Mouse (Mus musculus) layer of hippocampus, adult 8-10 months (tissue): Measurements from ENCODE around the gene Ypel5. TPM values are rescaled to one million over a fixed set of nuclear protein-coding genes. Genes with fewer than 3 reads are reported as not detected.

Experiments used
- total RNA-seq, 4 experiments: library from RNA; stranded (reverse); gene quantifications; 2 replicates each; pipeline ENCODE4 v1.2.4; 2022

Gene Ypel5
- total RNA-seq, 4 experiments from 2014 or later: 84.4 to 103 (median 92.3) TPM

Other genes with a start within 250 kb of the Ypel5 start
- gene Alk, start 231.8 kb upstream of the Ypel5 start, total RNA-seq: 1 to 10 TPM; 7.2 to 8.0 (median 7.5) TPM
- gene Lbh, start 81.9 kb downstream of the Ypel5 start, total RNA-seq: 10 to 100 TPM; 36.5 to 46.3 (median 42.0) TPM